Mouse (Mus musculus) urinary bladder, postnatal 36 days (tissue): ENCODE measurements around the gene Gm4881.
A peak's percentile ranks its signal among the peaks of the same experiment; 100 is the strongest.

Experiments used
- DNase-seq, 2 experiments: peaks; one replicate each; pipeline ENCODE4 v3.0.0; 2022; ENCODE audit warnings: low spot score in 2 of 2, mixed read lengths in 1 of 2

The Gm4881 gene

DNA sequence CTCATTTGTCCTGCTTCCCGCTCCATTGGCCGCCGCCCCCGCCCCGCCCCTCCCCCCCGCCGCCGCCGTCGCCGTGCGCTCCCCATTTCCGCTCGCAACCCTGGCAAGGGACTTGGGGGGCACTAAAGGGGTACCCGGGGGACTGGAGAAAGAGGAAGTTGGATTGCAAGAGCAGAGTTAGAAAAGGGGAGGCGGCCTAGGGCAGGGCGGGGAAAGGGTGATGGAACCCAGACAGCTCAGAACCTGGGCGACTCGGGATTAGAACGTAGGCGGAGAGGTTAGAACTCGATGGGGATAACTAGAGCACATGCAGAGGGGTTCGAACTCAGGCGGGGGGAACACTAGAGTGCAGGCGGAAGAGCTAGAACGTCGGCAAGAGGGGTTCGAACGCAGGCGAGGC lies 10.2 kb upstream of the Gm4881 start:
- DNase-seq, result no peak

GRCm38 (mm10) chr7:24953966-24954365 lies 9.7 kb upstream of the Gm4881 start:
- no peak for DNase-seq

DNA sequence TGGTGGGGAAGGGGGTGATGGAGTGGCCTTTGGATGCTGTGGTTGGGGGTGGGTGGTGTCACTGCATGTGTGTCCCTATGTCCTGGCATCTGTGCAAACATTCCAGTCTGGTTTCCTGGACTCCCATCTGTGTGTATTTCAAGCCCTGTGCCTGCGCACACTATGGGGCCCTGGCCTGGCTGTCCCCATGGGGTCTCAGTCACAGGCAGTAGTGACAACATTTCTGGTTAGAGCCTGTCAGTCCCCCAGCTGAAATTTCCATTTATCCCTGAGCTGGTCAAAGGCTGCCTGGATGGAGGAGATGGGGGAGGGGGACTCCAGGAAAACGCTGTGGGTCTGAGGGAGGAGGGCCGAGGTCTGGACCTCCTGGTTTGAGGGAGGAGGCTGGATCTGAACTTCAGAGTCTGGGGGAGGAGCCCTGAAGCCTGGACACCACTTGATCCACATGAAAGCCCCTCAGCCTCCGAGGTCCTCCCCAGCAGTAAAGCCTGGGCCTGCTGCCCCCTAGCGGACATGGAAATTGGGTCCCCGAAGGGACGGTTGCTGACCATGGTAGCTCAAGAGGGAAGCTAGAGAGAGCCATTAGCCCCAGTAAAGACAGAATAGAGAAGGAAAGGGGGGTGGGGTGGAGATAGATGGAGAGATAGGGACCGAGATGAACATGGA lies 5.8 kb upstream of the Gm4881 start:
- peak; percentile 15 to 50 for DNase-seq

- DNase-seq, result no peak
These were observed 4.5 kb upstream of the Gm4881 start for GRCm38 (mm10) chr7:24948774-24949173.

- no peak for DNase-seq
These were observed 3.2 kb upstream of the Gm4881 start for GRCm38 (mm10) chr7:24947316-24948048.

DNA sequence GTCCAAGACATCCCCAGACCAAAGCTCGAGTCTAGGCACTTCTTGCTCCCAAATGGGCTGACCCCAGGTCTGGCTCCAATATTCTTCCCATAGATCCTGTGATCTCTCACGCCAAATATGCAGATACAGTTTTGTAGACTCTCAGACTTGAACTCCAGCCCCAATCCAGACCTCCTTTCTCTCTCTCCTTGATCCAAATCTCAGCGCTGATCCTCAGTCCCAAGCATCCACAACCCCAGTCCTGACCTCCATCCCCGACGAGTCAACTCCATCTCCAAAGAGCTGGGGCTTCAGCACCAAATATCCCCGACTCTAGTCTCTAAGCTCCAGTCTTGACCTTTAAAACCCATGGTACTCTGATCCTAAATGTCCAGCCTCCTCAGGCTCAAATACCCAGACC lies 653 bp downstream of the Gm4881 start:
- no peak for DNase-seq

- DNase-seq, result no peak
These were observed 12.6 kb downstream of the Gm4881 start for GRCm38 (mm10) chr7:24931651-24932050.

GRCm38 (mm10) chr7:24930475-24930874 lies 13.8 kb downstream of the Gm4881 start:
- DNase-seq, result no peak

- no peak for DNase-seq
These were observed 24.6 kb downstream of the Gm4881 start for GRCm38 (mm10) chr7:24919728-24920127.

GRCm38 (mm10) chr7:24918763-24919323 lies 25.5 kb downstream of the Gm4881 start:
- no peak for DNase-seq

DNA sequence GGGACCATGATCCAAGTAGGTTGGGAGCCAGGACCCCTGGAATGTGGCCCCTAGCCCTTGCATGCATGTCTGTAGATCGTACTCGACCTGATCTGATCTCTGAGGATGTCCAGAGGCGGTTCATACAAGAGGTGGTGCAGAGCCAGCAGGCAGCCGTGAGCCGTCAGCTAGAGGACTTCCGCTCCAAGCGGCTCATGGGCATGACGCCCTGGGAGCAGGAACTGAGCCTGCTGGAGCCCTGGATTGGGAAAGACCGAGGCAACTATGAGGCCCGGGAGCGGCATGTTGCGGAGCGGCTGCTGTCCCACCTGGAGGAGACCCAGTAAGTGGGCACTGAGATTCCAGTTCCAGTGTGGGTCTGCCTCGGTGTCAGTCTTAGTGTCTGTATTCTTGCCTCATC lies 31.8 kb downstream of the Gm4881 start:
- peak in 1 of 2 experiments; percentile 45 for DNase-seq

DNA sequence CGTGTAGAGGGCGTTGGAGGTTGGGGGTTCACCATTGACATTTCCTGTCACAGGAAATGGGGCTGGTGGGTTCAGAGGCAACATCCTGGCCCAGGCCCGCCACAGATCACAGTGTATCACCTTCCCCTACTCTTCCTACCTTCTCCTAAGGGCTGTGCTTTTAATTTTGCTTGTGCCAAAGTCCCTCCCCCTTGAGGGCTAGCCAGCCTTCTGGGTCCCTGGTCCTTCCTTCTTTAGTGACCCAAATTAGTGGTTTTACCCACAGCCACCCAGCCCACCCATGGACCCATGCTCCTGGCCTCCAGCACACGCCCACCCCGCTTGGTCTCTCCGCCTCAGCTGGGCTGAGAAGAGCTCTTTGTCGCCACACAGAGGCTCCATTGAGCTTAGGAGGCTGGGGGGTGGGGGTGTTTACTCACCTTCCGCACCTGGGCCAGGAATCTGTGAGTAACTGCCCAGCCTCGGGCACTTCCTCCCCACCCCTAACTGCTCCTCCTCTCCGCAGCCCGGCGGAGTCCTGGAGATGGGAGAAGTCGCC lies 37.0 kb downstream of the Gm4881 start:
- DNase-seq, result peak; percentile 43 to 65

DNA sequence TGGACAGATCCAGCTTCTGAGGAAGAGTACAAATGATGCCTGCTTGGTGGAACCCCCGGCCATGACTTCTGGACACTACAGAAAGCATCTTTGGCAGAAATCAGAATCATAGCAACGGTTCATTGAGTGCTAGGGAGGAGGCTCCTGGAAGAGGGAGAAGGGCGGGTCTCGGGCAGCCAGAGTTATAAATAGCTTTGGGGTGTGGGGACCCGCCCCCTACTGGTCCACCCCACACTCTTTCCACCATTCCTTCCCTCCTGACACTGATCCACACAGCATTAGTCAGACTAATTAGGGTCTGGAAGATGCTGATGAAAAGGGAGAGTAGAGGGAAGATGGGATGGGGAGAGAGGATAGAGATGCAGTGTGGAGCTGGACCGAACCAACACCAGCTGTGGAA lies 37.7 kb downstream of the Gm4881 start:
- no peak for DNase-seq

DNA sequence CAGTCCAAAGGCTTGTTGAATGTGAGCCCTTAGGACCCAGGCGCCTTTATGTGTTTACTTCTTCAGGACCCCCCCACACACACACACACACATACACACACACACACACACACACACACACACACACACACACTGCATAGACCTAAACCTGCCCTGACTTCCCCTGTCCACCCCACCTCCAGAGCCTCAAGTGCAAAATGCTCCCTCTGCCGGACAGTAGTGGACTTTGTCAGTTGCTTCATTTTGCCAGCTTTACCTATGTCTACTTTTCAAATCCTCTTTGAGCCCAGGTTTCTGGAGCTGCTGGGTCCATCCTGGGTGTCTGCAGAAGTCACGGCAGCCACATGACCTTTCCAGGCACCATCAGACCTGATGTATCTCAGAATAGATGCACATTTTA lies 39.4 kb downstream of the Gm4881 start:
- peak; percentile 28 to 50 for DNase-seq

- peak; percentile 95 to 98 for DNase-seq
These were observed 40.2 kb downstream of the Gm4881 start for GRCm38 (mm10) chr7:24904070-24904483.

DNA sequence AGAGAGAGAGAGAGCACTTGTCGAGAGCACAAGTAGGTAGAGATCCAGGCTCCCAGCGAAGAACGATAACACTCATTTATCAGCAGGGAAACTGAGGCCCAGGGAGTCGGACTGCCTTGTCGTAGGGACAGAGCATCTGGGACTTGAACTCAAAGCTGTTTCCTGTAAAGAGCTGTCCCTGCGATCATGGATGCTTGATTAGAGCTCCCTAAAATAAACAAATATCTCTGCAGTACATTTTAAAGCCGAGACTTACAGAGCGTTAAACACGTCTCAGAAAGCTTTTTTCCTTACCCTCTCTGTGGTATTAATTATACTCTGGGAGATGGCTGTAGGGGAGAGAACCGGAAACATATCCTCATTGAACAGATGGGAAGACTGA lies 40.9 kb downstream of the Gm4881 start:
- no peak for DNase-seq

- peak; percentile 53 to 66 for DNase-seq
These were observed 41.5 kb downstream of the Gm4881 start, which contains the start of gene Arhgef1 for GRCm38 (mm10) chr7:24902630-24903443. Gene Arhgef1, plus strand, starts transcription at chr7:24902912.

- no peak for DNase-seq
These were observed 42.0 kb downstream of the Gm4881 start for GRCm38 (mm10) chr7:24902264-24902629.

- DNase-seq, result no peak
These were observed 42.5 kb downstream of the Gm4881 start for GRCm38 (mm10) chr7:24901842-24902241.

DNA sequence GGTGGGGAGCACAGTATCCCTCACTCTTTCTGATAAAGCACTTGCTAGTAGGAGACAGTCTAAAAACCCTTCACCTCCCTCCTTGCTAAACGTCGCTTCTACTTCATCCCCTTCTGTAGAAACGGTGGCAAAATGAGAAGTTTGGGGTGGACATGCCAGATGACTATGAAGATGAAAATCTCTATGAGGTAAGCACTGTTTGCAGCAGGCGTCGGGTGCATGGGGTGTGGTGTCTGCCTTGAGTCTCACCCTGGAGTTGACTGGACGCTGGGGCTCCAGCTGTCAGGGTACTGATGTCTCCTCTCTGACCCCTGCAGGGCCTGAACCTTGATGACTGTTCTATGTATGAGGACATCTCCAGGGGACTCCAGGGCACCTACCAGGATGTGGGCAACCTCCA lies 43.2 kb downstream of the Gm4881 start:
- no peak for DNase-seq

GRCm38 (mm10) chr7:24897959-24898358 lies 46.3 kb downstream of the Gm4881 start:
- DNase-seq, result no peak

GRCm38 (mm10) chr7:24897224-24897623 lies 47.1 kb downstream of the Gm4881 start, which contains the start of gene Cd79a:
Gene Cd79a, plus strand, starts transcription at chr7:24897381.
- no peak for DNase-seq
